In genomic region chr19:3686215-3686894, GRCm38 (mm10) we compare ENCODE assay signal across 7 mouse cellular contexts. TPM values are rescaled to one million over a fixed set of nuclear protein-coding genes. Genes with fewer than 3 reads are reported as not detected.
DNase-seq lines count a peak whose midpoint lies in the region; ATAC-seq and TF ChIP-seq lines count a peak whose summit lies in the region.

Gene Lrp5, minus strand, starts transcription at chr19:3686564.

- H3K36me3 ChIP-seq in E14TG2a.4 (ENCODE audit: insufficient read depth, low read length) = no peaks in the 10 kb centered on the region
- no peaks in the 10 kb centered on the region for H3K36me3 ChIP-seq in forebrain, embryonic 12.5 days (replicated peaks)
- no peaks in the 10 kb centered on the region; the same call in 1 of the 2 replicates for H3K36me3 ChIP-seq in limb, embryonic 11.5 days (ENCODE audit: control insufficient read depth, insufficient read depth, low read length)
- no peaks in the 10 kb centered on the region for H3K36me3 ChIP-seq in midbrain, embryonic 11.5 days (ENCODE audit: control insufficient read depth, insufficient read depth, low read length)

- TF ChIP-seq CTCF in E14TG2a.4 (conservative IDR thresholded peaks at IDR 0.05; ENCODE audit: low read length) = no peak

- H3K9me3 ChIP-seq in E14TG2a.4 (ENCODE audit: low read length) = no peaks in the 10 kb centered on the region
- H3K9me3 ChIP-seq in forebrain, embryonic 12.5 days = no peaks in the 10 kb centered on the region
- no peaks in the 10 kb centered on the region for H3K9me3 ChIP-seq in limb, embryonic 11.5 days (ENCODE audit: control insufficient read depth, low read length)
- H3K9me3 ChIP-seq in midbrain, embryonic 11.5 days (ENCODE audit: control insufficient read depth, low read length) = no peaks in the 10 kb centered on the region

- under 1% methylated on average over 57 of the region's 83 CpGs for WGBS in forebrain, embryonic 12.5 days
- 2% methylated on average over 34 of the region's 83 CpGs for WGBS in limb, embryonic 11.5 days
- WGBS in midbrain, embryonic 11.5 days = 1% methylated on average over 59 of the region's 83 CpGs

- intact Hi-C loops in heart, postnatal 25 days (cut with DNase I) = no loop called here

- H3K9ac ChIP-seq in forebrain, embryonic 12.5 days = peak within 1 kb of the TSS; percentile 93
- H3K9ac ChIP-seq in limb, embryonic 11.5 days (ENCODE audit: low read length) = peak within 1 kb of the TSS; percentile 97
- peak within 1 kb of the TSS; percentile 82 for H3K9ac ChIP-seq in midbrain, embryonic 11.5 days (ENCODE audit: low read length)

- peak within 1 kb of the TSS; percentile 91 for H3K4me3 ChIP-seq in E14TG2a.4 (replicated peaks; ENCODE audit: low read length)
- peak within 1 kb of the TSS; percentile 90 for H3K4me3 ChIP-seq in forebrain, embryonic 12.5 days (replicated peaks)
- H3K4me3 ChIP-seq in limb, embryonic 11.5 days (ENCODE audit: low read depth, low read length) = peak within 1 kb of the TSS; percentile 98
- peak within 1 kb of the TSS; percentile 73 for H3K4me3 ChIP-seq in midbrain, embryonic 11.5 days (ENCODE audit: low read depth, low read length)

- peak within 1 kb of the TSS; percentile 93 for H3K4me2 ChIP-seq in forebrain, embryonic 12.5 days
- peak within 1 kb of the TSS; percentile 98 for H3K4me2 ChIP-seq in limb, embryonic 11.5 days (ENCODE audit: low read depth, severe bottlenecking)
- H3K4me2 ChIP-seq in midbrain, embryonic 11.5 days = peak within 1 kb of the TSS; percentile 88

- peak; percentile 47 for ATAC-seq in forebrain, embryonic 12.5 days (ENCODE audit: low FRiP score)
- no peak for ATAC-seq in limb, embryonic 11.5 days (ENCODE audit: insufficient number of reproducible peaks, low FRiP score, low TSS enrichment, low read depth)
- ATAC-seq in midbrain, embryonic 11.5 days (ENCODE audit: low FRiP score) = peak; percentile 47

- DNase-seq in T-cell, adult 2 months (ENCODE audit: low spot score) = peak; percentile 23
- DNase-seq in heart, postnatal 25 days (ENCODE audit: low spot score) = peak; percentile 58
- DNase-seq in limb, embryonic 11.5 days (ENCODE audit: low spot score) = peak; percentile 70
- peak; percentile 90 for DNase-seq in midbrain, embryonic 11.5 days (ENCODE audit: low spot score, missing footprints)
- peak; percentile 70 for DNase-seq in thymus, postnatal 0 days (ENCODE audit: low spot score)

- peaks cover 73% of the 10 kb centered on the region for H3K4me1 ChIP-seq in E14TG2a.4 (replicated peaks; ENCODE audit: low read depth, low read length)
- H3K4me1 ChIP-seq in forebrain, embryonic 12.5 days = peaks cover 39% of the 10 kb centered on the region
- peaks cover 29% of the 10 kb centered on the region for H3K4me1 ChIP-seq in limb, embryonic 11.5 days (ENCODE audit: control insufficient read depth, insufficient read depth, low read length)
- peaks cover 20% of the 10 kb centered on the region for H3K4me1 ChIP-seq in midbrain, embryonic 11.5 days (ENCODE audit: control insufficient read depth, insufficient read depth, low read length)

- peaks cover 18% of the 10 kb centered on the region for H3K27me3 ChIP-seq in E14TG2a.4 (ENCODE audit: insufficient read depth, low read length)
- peaks cover 13% of the 10 kb centered on the region for H3K27me3 ChIP-seq in forebrain, embryonic 12.5 days
- H3K27me3 ChIP-seq in limb, embryonic 11.5 days (ENCODE audit: control insufficient read depth, insufficient read depth, low read length) = no peaks in the 10 kb centered on the region
- peaks cover 7% of the 10 kb centered on the region for H3K27me3 ChIP-seq in midbrain, embryonic 11.5 days (ENCODE audit: control insufficient read depth, insufficient read depth, low read length)

- H3K27ac ChIP-seq in forebrain, embryonic 12.5 days = 0 out of 2 replicates have a peak within 1 kb of the TSS, but pooled peaks have one; percentile 50
- H3K27ac ChIP-seq in limb, embryonic 11.5 days (replicated peaks; ENCODE audit: low read depth, low read length) = peak within 1 kb of the TSS; percentile 91
- H3K27ac ChIP-seq in midbrain, embryonic 11.5 days (ENCODE audit: low read depth, low read length) = no peak within 1 kb of the TSS

RNA-seq across cellular contexts. Expression of gene Lrp5, which starts in this region (rescaled TPM):
- polyA plus RNA-seq in forebrain, embryonic 12.5 days (2016; fragmentation: Nextera tagmentation; extraction: Ambion mirVana) = 2.9 and 3.2 TPM in 2 replicates
- 10 to 100 TPM; 49.8 to 52.1 TPM for total RNA-seq in heart, postnatal 25 days (2021)
- polyA plus RNA-seq in limb, embryonic 11.5 days (2014; fragmentation: Nextera tagmentation; extraction: Ambion mirVana) = 7.2 and 7.9 TPM in 2 replicates
- polyA plus RNA-seq in midbrain, embryonic 11.5 days (2014; fragmentation: Nextera tagmentation; extraction: Ambion mirVana) = 2.6 and 2.8 TPM in 2 replicates
- 1.6 and 2.1 TPM in 2 replicates for polyA plus RNA-seq in thymus, postnatal 0 days (2015; fragmentation: Nextera tagmentation; extraction: Ambion mirVana)

Comparison
In these comparisons a context has a peak if more than half of its experiments do, and no peak if none do; other contexts are left out.
1. DNase-seq: peak in every context shown above with its lines; median percentile 90 in midbrain, embryonic 11.5 days; 70 in limb, embryonic 11.5 days; 70 in thymus, postnatal 0 days; 58 in heart, postnatal 25 days; 23 in T-cell, adult 2 months.